ENCODE assay signal across 8 mouse cellular contexts in the genomic region with DNA sequence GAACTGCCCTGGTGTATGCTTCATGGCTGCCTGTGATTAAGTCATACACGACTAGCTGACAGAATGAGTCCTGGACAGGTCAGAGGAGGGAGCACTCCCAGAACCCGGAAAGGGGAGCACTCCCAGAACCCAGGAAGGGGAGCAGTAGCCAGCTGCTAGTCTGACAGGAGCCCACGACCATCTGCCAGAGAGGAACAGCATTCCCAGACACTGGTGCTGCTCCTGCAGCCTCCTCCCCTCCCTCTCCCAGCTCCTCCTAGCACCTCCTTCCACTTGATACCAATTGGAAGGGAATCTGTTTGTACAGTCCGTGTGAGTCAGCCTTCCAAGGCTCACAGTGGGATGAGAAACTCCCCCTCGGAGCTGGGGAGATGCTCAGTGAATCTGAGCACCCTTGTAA. TPM values are rescaled to one million over a fixed set of nuclear protein-coding genes. Genes with fewer than 3 reads are reported as not detected.
DNase-seq lines count a peak whose midpoint lies in the region; ATAC-seq and TF ChIP-seq lines count a peak whose summit lies in the region.

No protein-coding gene starts in this region.

- H3K27me3 ChIP-seq in forebrain, embryonic 12.5 days = no peaks in the 10 kb centered on the region
- H3K27me3 ChIP-seq in forebrain, embryonic 11.5 days (ENCODE audit: control insufficient read depth, insufficient read depth, low read length) = no peaks in the 10 kb centered on the region
- H3K27me3 ChIP-seq in hindbrain, embryonic 12.5 days = no peaks in the 10 kb centered on the region
- no peaks in the 10 kb centered on the region for H3K27me3 ChIP-seq in myocyte (ENCODE audit: control insufficient read depth, insufficient read depth, insufficient read length)
- no peaks in the 10 kb centered on the region for H3K27me3 ChIP-seq in kidney, embryonic 15.5 days

- no peak for DNase-seq in forebrain, embryonic 11.5 days (ENCODE audit: low spot score)
- DNase-seq in cerebellum, postnatal 10 days = peak; percentile 69 to 77
- no peak for DNase-seq in kidney, postnatal 25 days
- no peak for DNase-seq in thymus, postnatal 10 days (ENCODE audit: low spot score in 2 of 2)

- WGBS in forebrain, embryonic 12.5 days = 49% methylated on average over 5 of the region's 5 CpGs
- WGBS in forebrain, embryonic 11.5 days = 43% methylated on average over 5 of the region's 5 CpGs
- 45% methylated on average over 5 of the region's 5 CpGs for WGBS in hindbrain, embryonic 12.5 days
- WGBS in kidney, embryonic 15.5 days = 20% methylated on average over 5 of the region's 5 CpGs

- peaks cover 6% of the 10 kb centered on the region; the same call in 1 of the 2 replicates for H3K4me1 ChIP-seq in forebrain, embryonic 12.5 days
- no peaks in the 10 kb centered on the region for H3K4me1 ChIP-seq in forebrain, embryonic 11.5 days (replicated peaks; ENCODE audit: control insufficient read depth, insufficient read depth, low read length)
- H3K4me1 ChIP-seq in hindbrain, embryonic 12.5 days = peaks cover 6% of the 10 kb centered on the region; the same call in 1 of the 2 replicates
- H3K4me1 ChIP-seq in kidney, embryonic 15.5 days = 0 out of 2 replicates have a peak, but pooled peaks cover 2% of the 10 kb centered on the region

- peak overlapping the region; percentile 36; the same call in 1 of the 2 replicates for H3K27ac ChIP-seq in forebrain, embryonic 12.5 days
- H3K27ac ChIP-seq in forebrain, embryonic 11.5 days (ENCODE audit: low read depth, low read length) = no peak overlapping the region
- H3K27ac ChIP-seq in hindbrain, embryonic 12.5 days = no peak overlapping the region
- H3K27ac ChIP-seq in kidney, embryonic 15.5 days = no peak overlapping the region

- H3K9me3 ChIP-seq in forebrain, embryonic 12.5 days = no peaks in the 10 kb centered on the region
- H3K9me3 ChIP-seq in forebrain, embryonic 11.5 days (ENCODE audit: control insufficient read depth, low read length) = no peaks in the 10 kb centered on the region
- no peaks in the 10 kb centered on the region for H3K9me3 ChIP-seq in hindbrain, embryonic 12.5 days (replicated peaks)
- no peaks in the 10 kb centered on the region for H3K9me3 ChIP-seq in kidney, embryonic 15.5 days (replicated peaks)

- H3K36me3 ChIP-seq in forebrain, embryonic 12.5 days (replicated peaks) = no peaks in the 10 kb centered on the region
- no peaks in the 10 kb centered on the region for H3K36me3 ChIP-seq in forebrain, embryonic 11.5 days (ENCODE audit: control insufficient read depth, insufficient read depth, low read length)
- no peaks in the 10 kb centered on the region for H3K36me3 ChIP-seq in hindbrain, embryonic 12.5 days
- no peaks in the 10 kb centered on the region for H3K36me3 ChIP-seq in myocyte (ENCODE audit: control insufficient read depth, insufficient read depth)
- H3K36me3 ChIP-seq in kidney, embryonic 15.5 days = no peaks in the 10 kb centered on the region

- no peak overlapping the region for H3ac ChIP-seq in myocyte (ENCODE audit: control insufficient read depth, insufficient read length)

- ATAC-seq in forebrain, embryonic 12.5 days (ENCODE audit: low FRiP score) = no peak
- ATAC-seq in forebrain, embryonic 11.5 days (replicated peaks; ENCODE audit: low FRiP score) = no peak
- ATAC-seq in hindbrain, embryonic 12.5 days (ENCODE audit: low FRiP score) = peak; percentile 57; the same call in 1 of the 2 replicates
- no peak for ATAC-seq in kidney, embryonic 15.5 days (replicated peaks; ENCODE audit: low FRiP score)

- no peaks in the 10 kb centered on the region for H3K79me2 ChIP-seq in myocyte (ENCODE audit: control insufficient read depth, insufficient read depth)

- H3K9ac ChIP-seq in forebrain, embryonic 12.5 days = no peak overlapping the region
- no peak overlapping the region for H3K9ac ChIP-seq in forebrain, embryonic 11.5 days (ENCODE audit: low read length)
- no peak overlapping the region for H3K9ac ChIP-seq in hindbrain, embryonic 12.5 days
- H3K9ac ChIP-seq in kidney, embryonic 15.5 days = no peak overlapping the region

- H3K4me2 ChIP-seq in forebrain, embryonic 12.5 days = no peak overlapping the region
- no peak overlapping the region for H3K4me2 ChIP-seq in forebrain, embryonic 11.5 days (ENCODE audit: low read depth, low read length, severe bottlenecking)
- no peak overlapping the region for H3K4me2 ChIP-seq in hindbrain, embryonic 12.5 days (replicated peaks)
- H3K4me2 ChIP-seq in myocyte (ENCODE audit: low read depth) = peak overlapping the region; percentile 20
- no peak overlapping the region for H3K4me2 ChIP-seq in kidney, embryonic 15.5 days

- no peak for TF ChIP-seq POLR2A in myocyte (IDR thresholded peaks at IDR 0.05; ENCODE audit: insufficient read length, low read depth)

- H3K4me3 ChIP-seq in forebrain, embryonic 12.5 days (replicated peaks) = no peak overlapping the region
- H3K4me3 ChIP-seq in forebrain, embryonic 11.5 days (ENCODE audit: low read depth, low read length) = no peak overlapping the region
- H3K4me3 ChIP-seq in hindbrain, embryonic 12.5 days = no peak overlapping the region
- H3K4me3 ChIP-seq in myocyte = no peak overlapping the region
- H3K4me3 ChIP-seq in kidney, embryonic 15.5 days (replicated peaks) = no peak overlapping the region

TF ChIP-seq in myocyte, 11 proteins besides CTCF, POLR2A, EP300 and RAD21:
- no peak for TF ChIP-seq TCF12 (IDR thresholded peaks at IDR 0.05; ENCODE audit: insufficient read depth, poor library complexity, severe bottlenecking)

RNA-seq across cellular contexts. Expression of gene Zfp706, which starts 35.0 kb away (rescaled TPM):
- 463 and 489 TPM in 2 replicates for polyA plus RNA-seq in forebrain, embryonic 12.5 days (2016; fragmentation: Nextera tagmentation; extraction: Ambion mirVana)
- polyA plus RNA-seq in forebrain, embryonic 11.5 days (2014; fragmentation: Nextera tagmentation; extraction: Ambion mirVana) = 410 and 472 TPM in 2 replicates
- 417 and 440 TPM in 2 replicates for polyA plus RNA-seq in hindbrain, embryonic 12.5 days (2016; fragmentation: Nextera tagmentation; extraction: Ambion mirVana)
- 199 TPM for polyA plus RNA-seq in myocyte (2012; fragmentation: generic; extraction: Trizol)
- polyA plus RNA-seq in kidney, embryonic 15.5 days (2015; fragmentation: Nextera tagmentation; extraction: Ambion mirVana) = 428 and 495 TPM in 2 replicates

Comparison
In these comparisons a context has a peak if more than half of its experiments do, and no peak if none do; other contexts are left out.
1. DNase-seq: peak in cerebellum, postnatal 10 days (2 of 2); none in forebrain, embryonic 11.5 days (single experiment), kidney, postnatal 25 days (0 of 2) and thymus, postnatal 10 days (0 of 2).